Mouse (Mus musculus): Measurements from ENCODE around the gene 2610002M06Rik. TPM values are rescaled to one million over a fixed set of nuclear protein-coding genes. Genes with fewer than 3 reads are reported as not detected.

Gene 2610002M06Rik
- total RNA-seq (2023), result 10 to 100 TPM; 11.5 to 11.8 TPM

GRCm38 (mm10) chrX:107816218-107816554 lies at the start of gene 2610002M06Rik:
TSS of gene 2610002M06Rik (minus strand) at chrX:107816334.

GRCm38 (mm10) chrX:107792290-107792689 lies 23.8 kb downstream of the 2610002M06Rik start, which contains the start of gene Tent5d:
TSS of gene Tent5d (plus strand) at chrX:107792590.

Other genes with a start within 250 kb of the 2610002M06Rik start
- not detected for gene Tbx22, start 148.4 kb downstream of the 2610002M06Rik start, total RNA-seq (2023)
- gene Tent5d, start 23.7 kb downstream of the 2610002M06Rik start, total RNA-seq (2023), result not detected
- not detected for gene Gm732, start 132.1 kb upstream of the 2610002M06Rik start, total RNA-seq (2023)